Mouse (Mus musculus) hindbrain, postnatal 0 days (tissue): ENCODE measurements at regions not wholly inside any gene's neighbourhood (a gene's known extent, or its start where the extent isn't known, plus 50 kb on each side); places are given as distances from the start of the nearest gene placed in this dataset.
A peak's percentile ranks its signal among the peaks of the same experiment; 100 is the strongest.

Experiments
- ATAC-seq: fragments of 200-750 bp; cut with Nextera tagmentation; 2 replicates; pipeline ENCODE4 v1.8.0; 2017; ENCODE audit warnings: mild to moderate bottlenecking, moderate TSS enrichment, moderate library complexity
- DNase-seq: peaks from one replicate; pipeline ENCODE4 v3.0.0-alpha.2; 2015; ENCODE audit warnings: low spot score
- H3K27ac ChIP-seq: fragments of 300-500 bp; sonication (generic); 2 replicates; pipeline ENCODE4 v1.5.1; 2014; ENCODE audit warnings: mild to moderate bottlenecking
- H3K27me3 ChIP-seq: fragments of 300-500 bp; sonication (generic); 2 replicates; pipeline ENCODE4 v1.6.1; 2014; ENCODE audit warnings: low read length, mixed read lengths; ENCODE audit not compliant: insufficient read depth
- H3K36me3 ChIP-seq: fragments of 300-500 bp; sonication (generic); 2 replicates; pipeline ENCODE4 v1.6.1; 2014; ENCODE audit warnings: low read length, mixed read lengths; ENCODE audit not compliant: insufficient read depth
- H3K4me1 ChIP-seq: fragments of 300-500 bp; sonication (generic); 2 replicates; pipeline ENCODE4 v1.6.1; 2014; ENCODE audit warnings: antibody characterized with exemption, low read length, mixed read lengths; ENCODE audit not compliant: insufficient read depth
- H3K4me2 ChIP-seq: fragments of 300-500 bp; sonication (generic); 2 replicates; pipeline ENCODE4 v1.6.1; 2014; ENCODE audit warnings: low read depth, mild to moderate bottlenecking, low read length, moderate library complexity, mixed read lengths
- H3K4me3 ChIP-seq: fragments of 300-500 bp; sonication (generic); 2 replicates; pipeline ENCODE4 v1.5.1; 2014; ENCODE audit warnings: low read length
- H3K9ac ChIP-seq: fragments of 300-500 bp; sonication (generic); replicated peaks from 2 replicates; pipeline ENCODE4 v1.6.1; 2014; ENCODE audit warnings: mild to moderate bottlenecking, low read length, moderate library complexity, mixed read lengths
- H3K9me3 ChIP-seq: fragments of 300-500 bp; sonication (generic); 2 replicates; pipeline ENCODE4 v1.6.1; 2016; ENCODE audit warnings: low read length, mixed read lengths
- CTCF ChIP-seq: IDR thresholded peaks from 2 replicates; pipeline ENCODE4 v1.5.1; 2016; ENCODE audit warnings: antibody characterized with exemption, control low read depth, low read depth
- WGBS: fragments of 180-500 bp; shearing (Covaris S2); extraction: QIAGEN DNeasy Blood & Tissue Kit; methylation state at CpG from one replicate; pipeline ENCODE4 v1.1.7; 2014; 5-methylcytosine and 5-hydroxymethylcytosine counted together

- Histone ChIP-seq H3K9me3 (no peaks in the 10 kb centered on the region), H3K36me3 (no peaks in the 10 kb centered on the region), H3K4me3 (no peak overlapping the region), H3K4me2 (no peak overlapping the region), H3K9ac (no peak overlapping the region), H3K4me1 (0 out of 2 replicates have a peak, but pooled peaks cover 3% of the 10 kb centered on the region), H3K27ac (no peak overlapping the region), H3K27me3 (no peaks in the 10 kb centered on the region)
- no peak for ATAC-seq
- no peak for DNase-seq
- WGBS, result 74% methylated on average over 5 of the region's 5 CpGs
- no peak for TF ChIP-seq CTCF
These were observed 53.2 kb downstream of the Gpr6 start for GRCm38 (mm10) chr10:41018888-41019287.

GRCm38 (mm10) chr10:41016547-41016946 lies 55.5 kb downstream of the Gpr6 start:
- Histone ChIP-seq H3K27ac (no peak overlapping the region), H3K9me3 (no peaks in the 10 kb centered on the region), H3K36me3 (no peaks in the 10 kb centered on the region), H3K9ac (no peak overlapping the region), H3K4me1 (0 out of 2 replicates have a peak, but pooled peaks cover 3% of the 10 kb centered on the region), H3K27me3 (no peaks in the 10 kb centered on the region), H3K4me2 (no peak overlapping the region), H3K4me3 (no peak overlapping the region)
- 32% methylated on average over 7 of the region's 7 CpGs for WGBS
- TF ChIP-seq CTCF, result no peak
- no peak for ATAC-seq
- DNase-seq, result peak; percentile 5

DNA sequence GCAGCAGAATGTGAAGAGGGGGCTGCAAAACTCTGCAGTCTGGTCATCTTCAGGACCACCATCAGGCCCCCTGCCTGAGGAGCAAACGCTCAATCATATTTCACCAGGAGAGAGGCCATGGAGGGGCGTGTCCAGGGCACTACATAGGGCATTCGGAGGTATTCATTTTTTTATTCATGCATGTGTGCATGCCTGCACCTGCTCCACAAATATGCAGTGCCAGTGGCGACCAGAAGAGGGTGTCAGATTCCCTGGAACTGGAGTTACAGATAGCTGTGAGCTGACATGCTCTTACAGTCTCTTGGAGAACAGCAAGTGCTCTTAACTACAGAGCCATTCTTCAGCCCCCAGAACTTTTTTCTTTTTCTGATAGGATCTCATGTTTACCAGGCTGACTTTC lies 56.4 kb downstream of the Gpr6 start:
- Histone ChIP-seq H3K9me3 (no peaks in the 10 kb centered on the region), H3K4me1 (0 out of 2 replicates have a peak, but pooled peaks cover 3% of the 10 kb centered on the region), H3K9ac (no peak overlapping the region), H3K4me3 (no peak overlapping the region), H3K36me3 (no peaks in the 10 kb centered on the region), H3K27ac (no peak overlapping the region), H3K4me2 (no peak overlapping the region), H3K27me3 (no peaks in the 10 kb centered on the region)
- WGBS, result 22% methylated on average over 4 of the region's 4 CpGs
- TF ChIP-seq CTCF, result peak; percentile 80
- ATAC-seq (peak; percentile 81), DNase-seq (peak; percentile 79)

DNA sequence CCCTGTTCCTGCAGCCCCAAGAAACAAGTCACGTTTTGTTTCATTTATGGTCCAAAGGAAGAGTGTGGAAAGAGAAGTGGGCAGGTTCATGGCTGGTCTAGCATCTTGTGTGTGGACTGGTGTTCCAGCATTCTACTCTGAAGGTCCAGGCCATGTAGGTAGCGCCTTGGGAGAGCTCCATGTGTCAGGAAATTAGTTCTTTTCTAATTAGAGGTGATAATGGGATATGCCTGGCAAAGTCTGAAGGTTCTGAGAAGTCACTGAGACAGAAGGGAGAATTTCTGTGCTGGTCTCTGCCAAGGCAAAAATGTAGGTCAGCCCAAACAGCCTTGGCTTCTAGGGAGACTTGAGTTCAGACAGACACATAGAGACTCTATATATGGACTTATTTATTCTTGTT lies 61.5 kb downstream of the Gpr6 start:
- no peaks in the 10 kb centered on the region for H3K27me3 ChIP-seq
- H3K27ac ChIP-seq, result no peak overlapping the region
- H3K9ac ChIP-seq, result no peak overlapping the region
- no peak for TF ChIP-seq CTCF
- no peaks in the 10 kb centered on the region for H3K9me3 ChIP-seq
- H3K4me1 ChIP-seq, result no peaks in the 10 kb centered on the region
- no peaks in the 10 kb centered on the region for H3K36me3 ChIP-seq
- no peak for ATAC-seq
- no peak overlapping the region for H3K4me3 ChIP-seq
- no peak for DNase-seq
- no peak overlapping the region for H3K4me2 ChIP-seq
- 85% methylated on average over 2 of the region's 2 CpGs for WGBS

DNA sequence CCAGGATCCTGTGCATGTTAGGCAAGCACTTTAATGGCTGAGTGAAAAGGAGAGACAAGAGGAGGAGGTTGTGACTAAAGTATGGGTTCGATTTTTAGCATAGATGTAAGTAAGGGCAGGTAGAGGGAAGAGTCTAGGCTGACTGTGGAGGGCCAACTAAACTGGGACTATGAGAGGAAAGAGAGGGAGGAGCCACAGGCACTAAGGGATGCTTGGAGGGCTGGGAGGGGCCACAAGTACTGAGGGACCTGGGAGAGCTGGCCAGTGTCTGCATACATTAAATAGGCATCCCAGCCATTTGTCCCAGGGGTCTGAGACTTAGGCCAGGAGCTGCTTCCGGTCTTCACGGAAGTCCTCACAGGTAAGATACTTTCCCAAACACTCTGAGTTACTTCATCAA lies 64.2 kb downstream of the Gpr6 start:
- H3K9ac ChIP-seq, result no peak overlapping the region
- H3K36me3 ChIP-seq, result no peaks in the 10 kb centered on the region
- DNase-seq (no peak), ATAC-seq (no peak)
- TF ChIP-seq CTCF, result no peak
- H3K27me3 ChIP-seq, result no peaks in the 10 kb centered on the region
- H3K4me1 ChIP-seq, result no peaks in the 10 kb centered on the region
- H3K4me3 ChIP-seq, result no peak overlapping the region
- WGBS, result 84% methylated on average over 3 of the region's 3 CpGs
- H3K4me2 ChIP-seq, result no peak overlapping the region
- no peaks in the 10 kb centered on the region for H3K9me3 ChIP-seq
- H3K27ac ChIP-seq, result no peak overlapping the region

GRCm38 (mm10) chr10:41006634-41007033 lies 65.5 kb downstream of the Gpr6 start:
- no peak overlapping the region for H3K9ac ChIP-seq
- H3K4me1 ChIP-seq, result no peaks in the 10 kb centered on the region
- no peaks in the 10 kb centered on the region for H3K27me3 ChIP-seq
- H3K27ac ChIP-seq, result no peak overlapping the region
- no peaks in the 10 kb centered on the region for H3K9me3 ChIP-seq
- no peak for TF ChIP-seq CTCF
- ATAC-seq, result no peak
- WGBS, result 83% methylated on average over 9 of the region's 9 CpGs
- no peaks in the 10 kb centered on the region for H3K36me3 ChIP-seq
- H3K4me3 ChIP-seq, result no peak overlapping the region
- no peak for DNase-seq
- H3K4me2 ChIP-seq, result no peak overlapping the region

DNA sequence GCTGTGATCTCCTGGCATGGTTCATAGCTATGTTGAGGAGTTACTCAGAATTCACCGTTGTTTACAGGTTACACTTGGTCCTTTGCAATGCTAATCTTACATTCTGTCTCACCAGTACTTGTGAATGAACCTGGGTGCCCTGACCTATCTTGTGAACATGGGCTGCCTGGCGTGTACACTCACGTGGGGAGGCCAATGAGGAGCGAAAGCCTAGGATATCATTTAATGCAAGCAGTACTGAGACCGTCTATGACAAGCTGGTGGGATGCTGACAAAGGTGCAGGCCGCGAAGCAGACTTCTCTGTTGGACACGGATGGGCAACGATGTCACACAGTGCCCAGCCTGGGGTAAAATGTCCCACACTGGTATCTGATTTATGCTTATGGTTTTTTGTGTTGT lies 66.3 kb downstream of the Gpr6 start:
- H3K4me1 ChIP-seq, result no peaks in the 10 kb centered on the region
- 89% methylated on average over 9 of the region's 9 CpGs for WGBS
- no peaks in the 10 kb centered on the region for H3K36me3 ChIP-seq
- H3K4me3 ChIP-seq, result no peak overlapping the region
- TF ChIP-seq CTCF, result no peak
- H3K9me3 ChIP-seq, result no peaks in the 10 kb centered on the region
- no peak overlapping the region for H3K9ac ChIP-seq
- H3K4me2 ChIP-seq, result no peak overlapping the region
- no peak overlapping the region for H3K27ac ChIP-seq
- DNase-seq (no peak), ATAC-seq (no peak)
- H3K27me3 ChIP-seq, result no peaks in the 10 kb centered on the region

DNA sequence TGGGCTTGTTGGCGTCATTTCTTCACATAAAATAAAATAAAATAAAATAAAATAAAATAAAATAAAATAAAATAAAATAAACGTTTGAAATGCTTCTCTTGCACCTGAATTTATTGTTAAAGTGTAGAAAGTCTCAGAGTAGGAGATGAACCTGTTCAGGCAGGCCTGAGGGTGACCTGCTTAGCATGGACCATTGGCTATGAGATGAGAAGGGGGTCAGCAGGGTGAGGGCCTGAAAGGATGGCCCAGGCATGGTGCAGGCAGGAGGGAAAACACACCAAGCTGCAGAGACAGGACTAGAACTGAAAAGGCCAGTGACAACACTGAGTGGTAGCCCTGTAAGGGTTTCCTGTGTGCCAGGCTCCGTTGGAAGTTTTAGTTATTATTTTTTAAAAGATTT lies 67.3 kb downstream of the Gpr6 start:
- ATAC-seq, result peak; percentile 46
- H3K36me3 ChIP-seq, result no peaks in the 10 kb centered on the region
- WGBS, result 66% methylated on average over 3 of the region's 3 CpGs

More for the DNA sequence above, 67.3 kb downstream of the Gpr6 start:
- Histone ChIP-seq H3K4me3 (no peak overlapping the region), H3K9me3 (no peaks in the 10 kb centered on the region), H3K27ac (no peak overlapping the region), H3K4me1 (no peaks in the 10 kb centered on the region), H3K9ac (no peak overlapping the region), H3K27me3 (no peaks in the 10 kb centered on the region), H3K4me2 (no peak overlapping the region)
- no peak for TF ChIP-seq CTCF
- DNase-seq, result no peak
